Comparison of ENCODE assay signal across 16 mouse cellular contexts in genomic region chr7:45713396-45713795, GRCm38 (mm10). TPM values are rescaled to one million over a fixed set of nuclear protein-coding genes. Genes with fewer than 3 reads are reported as not detected.
A peak's percentile ranks its signal among the peaks of the same experiment; 100 is the strongest.
DNase-seq lines count a peak whose midpoint lies in the region; ATAC-seq and TF ChIP-seq lines count a peak whose summit lies in the region.
"Had no signal": no experiment of that assay in that cellular context is flagged by ENCODE, and none has a peak within 500 bp of the region (broad histone marks: within the 10 kb centered on the region; RNA-seq: fewer than 3 reads in every experiment).

No protein-coding gene starts in this region.

- H3K9ac ChIP-seq in hindbrain, embryonic 12.5 days = no peak overlapping the region
- H3K9ac ChIP-seq: hindbrain, embryonic 15.5 days had no signal

- H3K36me3 ChIP-seq in testis, adult 2 months (ENCODE audit: control insufficient read depth, insufficient read depth, low read length) = peaks cover 4% of the 10 kb centered on the region
- peaks cover 35% of the 10 kb centered on the region for H3K36me3 ChIP-seq in hindbrain, embryonic 12.5 days

- H3K27ac ChIP-seq in testis, adult 2 months (ENCODE audit: control insufficient read depth, insufficient read depth, low read depth, low read length) = peak overlapping the region; percentile 19; the same call in 1 of the 2 replicates
- H3K27ac ChIP-seq in hindbrain, embryonic 12.5 days = no peak overlapping the region
- H3K27ac ChIP-seq: heart, embryonic 13.5 days; hindbrain, embryonic 15.5 days; limb, embryonic 13.5 days had no signal

- ATAC-seq in hindbrain, embryonic 12.5 days (ENCODE audit: low FRiP score) = no peak
- ATAC-seq: activated CD4-positive, CD25-positive, alpha-beta regulatory T cell, adult 4 months had no signal

- peaks cover 31% of the 10 kb centered on the region for H3K4me1 ChIP-seq in testis, adult 2 months (ENCODE audit: control insufficient read depth, insufficient read depth, low read length)
- H3K4me1 ChIP-seq in hindbrain, embryonic 12.5 days = peaks cover 50% of the 10 kb centered on the region

- no peak overlapping the region for H3K4me3 ChIP-seq in testis, adult 2 months (ENCODE audit: control insufficient read depth, low read depth, low read length)
- no peak overlapping the region for H3K4me3 ChIP-seq in hindbrain, embryonic 12.5 days

- 94% methylated on average over 16 of the region's 16 CpGs for WGBS in hindbrain, embryonic 12.5 days

- peak; percentile 75 for DNase-seq in cerebellum, adult 11-12 months
- no peak for DNase-seq in cerebellum, postnatal 4 days (ENCODE audit: low spot score in 2 of 2)
- peak; percentile 54 for DNase-seq in kidney, adult 9 months
- DNase-seq in kidney, adult 18-20 months = no peak
- no peak for DNase-seq in testis, postnatal 10 days (ENCODE audit: low spot score)
- DNase-seq in urinary bladder, postnatal 36 days (ENCODE audit: low spot score in 2 of 2) = no peak
- DNase-seq: right cerebral cortex, postnatal 4 days; thymus, adult 18-20 months had no signal

- no peak overlapping the region for H3K4me2 ChIP-seq in hindbrain, embryonic 12.5 days (replicated peaks)

- H3K27me3 ChIP-seq in testis, adult 2 months (ENCODE audit: control insufficient read depth, insufficient read depth, low read length) = no peaks in the 10 kb centered on the region
- no peaks in the 10 kb centered on the region for H3K27me3 ChIP-seq in hindbrain, embryonic 12.5 days
- H3K27me3 ChIP-seq: heart, embryonic 13.5 days; hindbrain, embryonic 15.5 days; limb, embryonic 13.5 days had no signal

- no peaks in the 10 kb centered on the region for H3K9me3 ChIP-seq in hindbrain, embryonic 12.5 days (replicated peaks)
- H3K9me3 ChIP-seq: heart, embryonic 13.5 days; hindbrain, embryonic 15.5 days; limb, embryonic 13.5 days had no signal

- no peak for TF ChIP-seq POLR2A in testis, adult 2 months (IDR thresholded peaks at IDR 0.05; ENCODE audit: control insufficient read depth, low read depth, low read length)

- no peak for TF ChIP-seq CTCF in testis, adult 2 months (IDR thresholded peaks at IDR 0.05; ENCODE audit: control insufficient read depth, insufficient read depth, insufficient replicate concordance, low read depth, low read length)

RNA-seq across cellular contexts. Expression of gene Rpl18, which starts 1.9 kb away (rescaled TPM):
- polyA plus RNA-seq in testis, adult 2 months (2012; rRNA removed) = 517 and 652 TPM in 2 replicates
- 607 and 682 TPM in 2 replicates for polyA plus RNA-seq in hindbrain, embryonic 12.5 days (2016; fragmentation: Nextera tagmentation; extraction: Ambion mirVana)

RNA-seq across cellular contexts. Expression of gene Sphk2, which starts 4.4 kb away (rescaled TPM):
- polyA plus RNA-seq in testis, adult 2 months (2012; rRNA removed) = 33.4 and 34.6 TPM in 2 replicates
- polyA plus RNA-seq in hindbrain, embryonic 12.5 days (2016; fragmentation: Nextera tagmentation; extraction: Ambion mirVana) = 28.7 and 30.3 TPM in 2 replicates

RNA-seq across cellular contexts. Expression of gene Fam83e, which starts 7.6 kb away (rescaled TPM):
- polyA plus RNA-seq in testis, adult 2 months (2012; rRNA removed) = 145 and 176 TPM in 2 replicates
- 0.89 and 1.0 TPM in 2 replicates for polyA plus RNA-seq in hindbrain, embryonic 12.5 days (2016; fragmentation: Nextera tagmentation; extraction: Ambion mirVana)
- polyA plus RNA-seq: activated CD4-positive, CD25-positive, alpha-beta regulatory T cell, adult 4 months; macrophage had no signal

RNA-seq across cellular contexts. Expression of gene Dbp, which starts 8.5 kb away (rescaled TPM):
- 11.2 and 12.9 TPM in 2 replicates for polyA plus RNA-seq in testis, adult 2 months (2012; rRNA removed)
- 4.2 and 5.3 TPM in 2 replicates for polyA plus RNA-seq in hindbrain, embryonic 12.5 days (2016; fragmentation: Nextera tagmentation; extraction: Ambion mirVana)

RNA-seq across cellular contexts. Expression of gene Spaca4, which starts 12.2 kb away (rescaled TPM):
- 589 and 614 TPM in 2 replicates for polyA plus RNA-seq in testis, adult 2 months (2012; rRNA removed)
- not detected in 2 replicates for polyA plus RNA-seq in hindbrain, embryonic 12.5 days (2016; fragmentation: Nextera tagmentation; extraction: Ambion mirVana)
- polyA plus RNA-seq: activated CD4-positive, CD25-positive, alpha-beta regulatory T cell, adult 4 months; cortical plate, adult 2 months; heart, embryonic 13.5 days; hindbrain, embryonic 15.5 days; limb, embryonic 13.5 days; macrophage had no signal

Comparison
In these comparisons a context has a peak if more than half of its experiments do, and no peak if none do; other contexts are left out.
1. DNase-seq: peak in cerebellum, adult 11-12 months (single experiment) and kidney, adult 9 months (single experiment); none in cerebellum, postnatal 4 days (0 of 2), kidney, adult 18-20 months (single experiment), testis, postnatal 10 days (single experiment) and urinary bladder, postnatal 36 days (0 of 2).
2. RNA of gene Fam83e, which starts 7.6 kb away (polyA plus RNA-seq): 145 to 176 TPM in testis, adult 2 months; 0.89 to 1.0 TPM in hindbrain, embryonic 12.5 days; every median in the first group is over 10 times any median in the second.